Mouse (Mus musculus) heart, postnatal 0 days (tissue): Measurements from ENCODE around the gene Nckap1l. TPM values are rescaled to one million over a fixed set of nuclear protein-coding genes. Genes with fewer than 3 reads are reported as not detected.
A peak's percentile ranks its signal among the peaks of the same experiment; 100 is the strongest.
"Not testable (repeated sequence)": the region's sequence is repeated elsewhere in the genome, so short reads cannot be mapped to it uniquely, and the experiment has no call there.

ENCODE experiments used
- ATAC-seq: fragments of 200-750 bp; cut with Nextera tagmentation; 2 replicates; pipeline ENCODE4 v1.8.0; 2017; ENCODE audit warnings: low read depth, moderate number of reproducible peaks, moderate library complexity; ENCODE audit not compliant: insufficient read depth
- DNase-seq: peaks from one replicate; pipeline ENCODE4 v3.0.0-alpha.2; 2016; ENCODE audit warnings: low spot score
- H3K27ac ChIP-seq: fragments of 300-500 bp; sonication (generic); 2 replicates; pipeline ENCODE4 v1.5.1; 2014; ENCODE audit warnings: low read depth, mild to moderate bottlenecking
- H3K27me3 ChIP-seq: fragments of 300-500 bp; sonication (generic); 2 replicates; pipeline ENCODE4 v1.6.1; 2014; ENCODE audit warnings: low read length, mixed read lengths; ENCODE audit not compliant: control insufficient read depth, insufficient read depth
- H3K36me3 ChIP-seq: fragments of 300-500 bp; sonication (generic); replicated peaks from 2 replicates; pipeline ENCODE4 v1.6.1; 2014; ENCODE audit warnings: low read length, mixed read lengths; ENCODE audit not compliant: control insufficient read depth, insufficient read depth
- H3K4me1 ChIP-seq: fragments of 300-500 bp; sonication (generic); 2 replicates; pipeline ENCODE4 v1.6.1; 2014; ENCODE audit warnings: antibody characterized with exemption; ENCODE audit not compliant: control insufficient read depth, insufficient read depth
- H3K4me2 ChIP-seq: fragments of 300-500 bp; sonication (generic); 2 replicates; pipeline ENCODE4 v1.6.1; 2014; ENCODE audit warnings: low read depth, mild to moderate bottlenecking, low read length, moderate library complexity
- H3K4me3 ChIP-seq: fragments of 300-500 bp; sonication (generic); 2 replicates; pipeline ENCODE4 v1.5.1; 2014; ENCODE audit warnings: low read depth, low read length
- H3K9ac ChIP-seq: fragments of 300-500 bp; sonication (generic); replicated peaks from 2 replicates; pipeline ENCODE4 v1.6.1; 2014; ENCODE audit warnings: low read depth, low read length, mixed read lengths
- H3K9me3 ChIP-seq: fragments of 300-500 bp; sonication (generic); replicated peaks from 2 replicates; pipeline ENCODE4 v1.6.1; 2016; ENCODE audit warnings: low read length; ENCODE audit not compliant: control insufficient read depth
- CTCF ChIP-seq: IDR thresholded peaks from 2 replicates; pipeline ENCODE4 v1.5.1; 2016; ENCODE audit warnings: antibody characterized with exemption, control low read depth, low read depth
- EP300 ChIP-seq: IDR thresholded peaks from 2 replicates; pipeline ENCODE4 v1.6.1; 2016; ENCODE audit warnings: antibody characterized with exemption, low read depth
- WGBS: fragments of 180-500 bp; shearing (Covaris S2); extraction: QIAGEN DNeasy Blood & Tissue Kit; methylation state at CpG from one replicate; pipeline ENCODE4 v1.1.7; 2014; 5-methylcytosine and 5-hydroxymethylcytosine counted together
- polyA plus RNA-seq: library from polyadenylated mRNA; unstranded; fragments of >200 nt; fragmentation: Nextera tagmentation; extraction: Ambion mirVana; gene quantifications from 2 replicates; pipeline ENCODE4 v1.2.1, GENCODE M21; 2015
- total RNA-seq: library from RNA; depleted of rRNA; stranded (reverse); fragments of >200 nt; gene quantifications from 2 replicates; pipeline ENCODE4 v1.2.3, GENCODE M21; 2014; ENCODE audit warnings: low replicate concordance; rRNA removed

The Nckap1l gene
- total RNA-seq: 1.7 and 3.4 TPM in 2 replicates
- 0.93 and 0.97 TPM in 2 replicates for polyA plus RNA-seq

- Histone ChIP-seq H3K27me3 (no peaks in the 10 kb centered on the region), H3K4me1 (no peaks in the 10 kb centered on the region), H3K9me3 (no peaks in the 10 kb centered on the region), H3K4me2 (peak within 1 kb of the TSS; percentile 23; the same call in 1 of the 2 replicates), H3K27ac (no peak within 1 kb of the TSS), H3K4me3 (peak within 1 kb of the TSS; percentile 18; the same call in 1 of the 2 replicates), H3K36me3 (no peaks in the 10 kb centered on the region), H3K9ac (no peak within 1 kb of the TSS)
- WGBS: 71% methylated on average over 13 of the region's 13 CpGs
- DNase-seq (no peak), ATAC-seq (no peak)
- TF ChIP-seq CTCF (no peak), EP300 (no peak)
These were observed at the start of gene Nckap1l for GRCm38 (mm10) chr15:103453551-103454218. Gene Nckap1l, plus strand, starts transcription at chr15:103453794.

DNA sequence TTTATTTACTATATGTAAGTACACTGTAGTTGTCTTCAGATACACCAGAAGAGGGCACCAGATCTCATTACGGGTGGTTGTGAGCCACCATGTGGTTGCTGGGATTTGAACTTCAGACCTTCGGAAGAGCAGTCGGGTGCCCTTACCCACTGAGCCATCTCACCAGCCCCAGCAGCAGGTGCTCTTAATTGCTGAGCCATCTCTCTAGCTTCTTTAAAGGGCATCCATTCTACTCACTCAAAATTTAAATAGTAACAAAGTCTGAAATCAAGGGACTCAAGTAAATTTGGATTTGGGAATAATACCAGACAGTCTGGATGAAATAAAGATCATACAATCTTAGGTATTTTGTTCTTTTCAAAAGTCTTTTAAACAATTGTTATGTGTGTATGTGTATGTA, 48.0 kb upstream of the Nckap1l start:
- 82% methylated on average over 2 of the region's 3 CpGs for WGBS
- ATAC-seq, H3K27me3 ChIP-seq, DNase-seq, H3K4me1 ChIP-seq, H3K4me2 ChIP-seq, H3K4me3 ChIP-seq, H3K27ac ChIP-seq, H3K9me3 ChIP-seq, H3K36me3 ChIP-seq, H3K9ac ChIP-seq: not testable (repeated sequence)

GRCm38 (mm10) chr15:103427017-103427416, 26.6 kb upstream of the Nckap1l start:
- no peak overlapping the region for H3K4me2 ChIP-seq
- H3K9ac ChIP-seq: no peak overlapping the region
- no peaks in the 10 kb centered on the region for H3K36me3 ChIP-seq
- H3K4me3 ChIP-seq: no peak overlapping the region
- no peaks in the 10 kb centered on the region for H3K9me3 ChIP-seq
- ATAC-seq (no peak), DNase-seq (no peak)
- TF ChIP-seq EP300 (no peak), CTCF (no peak)
- no peaks in the 10 kb centered on the region for H3K4me1 ChIP-seq
- no peak overlapping the region for H3K27ac ChIP-seq
- 42% methylated on average over 2 of the region's 2 CpGs for WGBS
- no peaks in the 10 kb centered on the region for H3K27me3 ChIP-seq

GRCm38 (mm10) chr15:103430241-103430640, 23.4 kb upstream of the Nckap1l start, which contains the start of gene Gtsf1:
Gene Gtsf1, minus strand, starts transcription at chr15:103430470.
- H3K4me3 ChIP-seq: no peak within 1 kb of the TSS
- H3K9me3 ChIP-seq: no peaks in the 10 kb centered on the region
- TF ChIP-seq CTCF (no peak), EP300 (no peak)
- H3K36me3 ChIP-seq: no peaks in the 10 kb centered on the region
- ATAC-seq (no peak), DNase-seq (no peak)
- no peak within 1 kb of the TSS for H3K27ac ChIP-seq
- no peaks in the 10 kb centered on the region for H3K27me3 ChIP-seq
- no peak within 1 kb of the TSS for H3K4me2 ChIP-seq
- H3K9ac ChIP-seq: no peak within 1 kb of the TSS
- WGBS: 89% methylated on average over 16 of the region's 16 CpGs
- 0 out of 2 replicates have a peak, but pooled peaks cover 3% of the 10 kb centered on the region for H3K4me1 ChIP-seq

GRCm38 (mm10) chr15:103445966-103446365, 7.6 kb upstream of the Nckap1l start:
- not testable (repeated sequence) for H3K4me2 ChIP-seq, H3K9me3 ChIP-seq, H3K27ac ChIP-seq, H3K4me1 ChIP-seq, DNase-seq, H3K36me3 ChIP-seq, ATAC-seq, H3K9ac ChIP-seq, H3K27me3 ChIP-seq, H3K4me3 ChIP-seq
- WGBS: 75% methylated on average over 4 of the region's 4 CpGs

DNA sequence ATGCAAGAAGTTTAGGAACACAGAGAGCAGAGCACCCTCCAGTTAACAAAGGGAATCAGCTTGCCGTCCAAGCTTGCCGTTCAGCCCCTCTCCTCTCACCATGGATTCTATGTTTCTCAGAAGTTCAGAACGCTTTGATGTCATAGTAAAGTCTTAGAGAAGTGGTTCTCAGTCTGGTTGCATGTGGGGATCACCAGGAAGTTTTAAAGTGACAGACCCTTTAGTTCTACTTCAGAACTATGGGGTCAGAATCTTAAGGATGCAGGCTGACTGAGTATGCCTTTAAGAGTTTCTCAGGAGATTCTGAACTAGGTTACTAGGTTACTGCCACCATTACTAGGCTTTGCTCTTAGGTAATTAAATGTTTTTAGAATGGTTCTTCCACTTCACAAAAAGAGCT, 5.2 kb upstream of the Nckap1l start, which contains the start of gene Gtsf2:
TSS of gene Gtsf2 (minus strand) at position 101 of the 400 bp plus-strand sequence.
- no peak within 1 kb of the TSS for H3K4me3 ChIP-seq
- ATAC-seq (no peak), DNase-seq (no peak)
- no peaks in the 10 kb centered on the region for H3K9me3 ChIP-seq
- 45% methylated on average over 3 of the region's 3 CpGs for WGBS
- no peak within 1 kb of the TSS for H3K27ac ChIP-seq
- H3K4me1 ChIP-seq: no peaks in the 10 kb centered on the region
- no peak for TF ChIP-seq CTCF
- no peak for TF ChIP-seq EP300
- H3K36me3 ChIP-seq: no peaks in the 10 kb centered on the region
- no peaks in the 10 kb centered on the region for H3K27me3 ChIP-seq
- H3K4me2 ChIP-seq: no peak within 1 kb of the TSS
- no peak within 1 kb of the TSS for H3K9ac ChIP-seq
